Mouse (Mus musculus) olfactory bulb, adult 2 months (tissue): ENCODE data around the gene Rab35. TPM values are rescaled to one million over a fixed set of nuclear protein-coding genes. Genes with fewer than 3 reads are reported as not detected.

ENCODE experiments used
- H3K27ac ChIP-seq: fragments of 200-500 bp; 2 replicates; pipeline ENCODE4 v1.5.1; 2012; ENCODE audit warnings: low read depth, low read length; ENCODE audit not compliant: insufficient read depth
- H3K4me1 ChIP-seq: fragments of 200-500 bp; 2 replicates; pipeline ENCODE4 v1.6.1; 2012; ENCODE audit warnings: low read length; ENCODE audit not compliant: control insufficient read depth, insufficient read depth
- H3K4me3 ChIP-seq: fragments of 200-500 bp; 2 replicates; pipeline ENCODE4 v1.5.1; 2012; ENCODE audit warnings: mild to moderate bottlenecking, low read depth, low read length, moderate library complexity; ENCODE audit not compliant: insufficient read depth
- CTCF ChIP-seq: fragments of 200-500 bp; IDR thresholded peaks from 2 replicates; pipeline ENCODE4 v1.5.1; 2012; ENCODE audit warnings: low read depth, mild to moderate bottlenecking, low read length, moderate library complexity; ENCODE audit not compliant: insufficient read depth
- POLR2A ChIP-seq: fragments of 200-500 bp; IDR thresholded peaks from 2 replicates; pipeline ENCODE4 v1.6.1; 2012; ENCODE audit warnings: mild to moderate bottlenecking, low read depth, low read length, moderate library complexity; ENCODE audit not compliant: insufficient read depth
- WGBS: fragments of 180-500 bp; shearing (Covaris S2); methylation state at CpG from one replicate; pipeline ENCODE4 v1.1.7; 2018; 5-methylcytosine and 5-hydroxymethylcytosine counted together
- polyA plus RNA-seq: library from polyadenylated mRNA; stranded (reverse); fragments of >200 nt; gene quantifications from 2 replicates; pipeline ENCODE4 v1.2.4, GENCODE M21; 2012; ENCODE audit warnings: low replicate concordance; ENCODE audit not compliant: missing spikeins, insufficient read depth, insufficient read length

The Rab35 gene
- polyA plus RNA-seq, result not detected in 2 replicates

GRCm38 (mm10) chr5:115631505-115632357 is at the start of gene Rab35:
Rab35 (plus strand) TSS chr5:115631908.
- peak within 1 kb of the TSS; percentile 76 for H3K4me3 ChIP-seq
- peaks cover 33% of the 10 kb centered on the region for H3K4me1 ChIP-seq
- 3% methylated on average over 96 of the region's 125 CpGs for WGBS
- TF ChIP-seq POLR2A (peak; percentile 100), CTCF (no peak)
- H3K27ac ChIP-seq, result peak within 1 kb of the TSS; percentile 35; the same call in 1 of the 2 replicates

- Histone ChIP-seq H3K27ac (no peak overlapping the region), H3K4me1 (peaks cover 21% of the 10 kb centered on the region), H3K4me3 (no peak overlapping the region)
- 87% methylated on average over 12 of the region's 12 CpGs for WGBS
- TF ChIP-seq CTCF, result no peak
- no peak for TF ChIP-seq POLR2A
Measured at GRCm38 (mm10) chr5:115585616-115586015, 46.1 kb upstream of the Rab35 start.

- no peak overlapping the region for H3K27ac ChIP-seq
- no peak for TF ChIP-seq CTCF
- TF ChIP-seq POLR2A, result no peak
- 12% methylated on average over 15 of the region's 15 CpGs for WGBS
- H3K4me1 ChIP-seq, result peaks cover 21% of the 10 kb centered on the region
- no peak overlapping the region for H3K4me3 ChIP-seq
Measured at GRCm38 (mm10) chr5:115586166-115586565, 45.5 kb upstream of the Rab35 start.

GRCm38 (mm10) chr5:115586780-115587179 is 44.9 kb upstream of the Rab35 start:
- WGBS, result 79% methylated on average over 2 of the region's 2 CpGs
- no peak for TF ChIP-seq CTCF

GRCm38 (mm10) chr5:115591028-115591427 is 40.7 kb upstream of the Rab35 start:
- H3K4me1 ChIP-seq, result peaks cover 13% of the 10 kb centered on the region
- 88% methylated on average over 11 of the region's 11 CpGs for WGBS
- no peak overlapping the region for H3K27ac ChIP-seq
- H3K4me3 ChIP-seq, result no peak overlapping the region
- TF ChIP-seq POLR2A (no peak), CTCF (no peak)

More at GRCm38 (mm10) chr5:115586780-115587179, 44.9 kb upstream of the Rab35 start:
- peaks cover 21% of the 10 kb centered on the region for H3K4me1 ChIP-seq
- H3K27ac ChIP-seq, result no peak overlapping the region
- no peak overlapping the region for H3K4me3 ChIP-seq

- TF ChIP-seq POLR2A, result no peak
- no peak for TF ChIP-seq CTCF
- Histone ChIP-seq H3K4me1 (peaks cover 10% of the 10 kb centered on the region), H3K27ac (no peak overlapping the region), H3K4me3 (no peak overlapping the region)
- whole genome bisulfite sequencing, result 98% methylated on average over 2 of the region's 2 CpGs
Measured at GRCm38 (mm10) chr5:115591506-115591905, 40.2 kb upstream of the Rab35 start.

- TF ChIP-seq POLR2A, result no peak
- TF ChIP-seq CTCF, result no peak
- Histone ChIP-seq H3K27ac (no peak overlapping the region), H3K4me1 (no peaks in the 10 kb centered on the region), H3K4me3 (no peak overlapping the region)
- 97% methylated on average over 6 of the region's 6 CpGs for WGBS
Measured at GRCm38 (mm10) chr5:115603561-115603960, 28.1 kb upstream of the Rab35 start.

- Histone ChIP-seq H3K4me3 (no peak overlapping the region), H3K4me1 (no peaks in the 10 kb centered on the region), H3K27ac (no peak overlapping the region)
- TF ChIP-seq CTCF (no peak), POLR2A (no peak)
- WGBS, result 93% methylated on average over 11 of the region's 11 CpGs
Measured at GRCm38 (mm10) chr5:115611566-115611965, 20.1 kb upstream of the Rab35 start.

GRCm38 (mm10) chr5:115613332-115613731 is 18.4 kb upstream of the Rab35 start:
- 89% methylated on average over 9 of the region's 9 CpGs for WGBS
- Histone ChIP-seq H3K27ac (no peak overlapping the region), H3K4me1 (no peaks in the 10 kb centered on the region), H3K4me3 (no peak overlapping the region)
- no peak for TF ChIP-seq CTCF
- no peak for TF ChIP-seq POLR2A

- no peak overlapping the region for H3K27ac ChIP-seq
- no peak overlapping the region for H3K4me3 ChIP-seq
- WGBS, result 81% methylated on average over 7 of the region's 7 CpGs
Measured at GRCm38 (mm10) chr5:115614948-115615347, 16.8 kb upstream of the Rab35 start.

More at GRCm38 (mm10) chr5:115614948-115615347, 16.8 kb upstream of the Rab35 start:
- TF ChIP-seq CTCF (peak; percentile 22; the same call in 1 of the 2 replicates), POLR2A (no peak)
- no peaks in the 10 kb centered on the region for H3K4me1 ChIP-seq
